Mouse (Mus musculus) brain, embryonic 14.5 days (tissue): ENCODE data around the gene Fcer1a. TPM values are rescaled to one million over a fixed set of nuclear protein-coding genes. Genes with fewer than 3 reads are reported as not detected.
"Not testable (repeated sequence)": the region's sequence is repeated elsewhere in the genome, so short reads cannot be mapped to it uniquely, and the experiment has no call there.

Experiments used
- DNase-seq: peaks from one replicate; pipeline ENCODE4 v3.0.0-alpha.2; 2011; ENCODE audit warnings: low read depth
- CTCF ChIP-seq: fragments of 200-500 bp; IDR thresholded peaks from 2 replicates; pipeline ENCODE4 v1.5.1; 2012; ENCODE audit warnings: inconsistent platforms, mild to moderate bottlenecking, moderate library complexity, borderline replicate concordance; ENCODE audit not compliant: insufficient read depth, insufficient read length; ENCODE audit errors: extremely low read depth
- POLR2A ChIP-seq: fragments of 200-500 bp; IDR thresholded peaks from 2 replicates; pipeline ENCODE4 v1.6.1; 2012; ENCODE audit warnings: mild to moderate bottlenecking, inconsistent platforms, borderline replicate concordance; ENCODE audit not compliant: poor library complexity, insufficient read depth, insufficient read length, severe bottlenecking; ENCODE audit errors: extremely low read depth
- polyA plus RNA-seq: library from polyadenylated mRNA; depleted of rRNA; stranded (reverse); fragments of >200 nt; gene quantifications from 2 replicates; pipeline ENCODE4 v1.2.3, GENCODE M21; 2012; rRNA removed

The Fcer1a gene
- polyA plus RNA-seq, result not detected in 2 replicates

GRCm38 (mm10) chr1:173227081-173227480 is at the start of gene Fcer1a:
Gene Fcer1a (minus strand): TSS chr1:173227214.
- no peak for DNase-seq
- no peak for TF ChIP-seq POLR2A
- no peak for TF ChIP-seq CTCF

- TF ChIP-seq CTCF (no peak), POLR2A (no peak)
- DNase-seq, result no peak
Observed at GRCm38 (mm10) chr1:173265701-173266100, 38.7 kb upstream of the Fcer1a start, which contains the start of gene Olfr418. Gene Olfr418 (plus strand): TSS chr1:173266001.

- no peak for TF ChIP-seq CTCF
- TF ChIP-seq POLR2A, result no peak
- no peak for DNase-seq
Observed at GRCm38 (mm10) chr1:173249888-173250287, 22.9 kb upstream of the Fcer1a start.

GRCm38 (mm10) chr1:173237004-173237403 is 10.0 kb upstream of the Fcer1a start:
- DNase-seq, result not testable (repeated sequence)

GRCm38 (mm10) chr1:173216481-173216880 is 10.5 kb downstream of the Fcer1a start:
- no peak for DNase-seq
- TF ChIP-seq CTCF (no peak), POLR2A (no peak)

GRCm38 (mm10) chr1:173212092-173212491 is 14.9 kb downstream of the Fcer1a start, which contains the start of gene Olfr1404:
Gene Olfr1404 (plus strand): TSS chr1:173212392.
- no peak for DNase-seq
- no peak for TF ChIP-seq CTCF

- DNase-seq, result peak; percentile 1
Observed at GRCm38 (mm10) chr1:173197508-173197907, 29.5 kb downstream of the Fcer1a start, which contains the start of gene Olfr218. Gene Olfr218 (plus strand): TSS chr1:173197808.

GRCm38 (mm10) chr1:173196359-173196758 is 30.7 kb downstream of the Fcer1a start:
- DNase-seq, result no peak
- TF ChIP-seq CTCF (no peak), POLR2A (no peak)

More at GRCm38 (mm10) chr1:173197508-173197907, 29.5 kb downstream of the Fcer1a start, which contains the start of gene Olfr218:
- TF ChIP-seq POLR2A (no peak), CTCF (no peak)

GRCm38 (mm10) chr1:173192059-173192458 is 35.0 kb downstream of the Fcer1a start:
- TF ChIP-seq POLR2A (no peak), CTCF (no peak)
- no peak for DNase-seq

- DNase-seq, result no peak
- TF ChIP-seq CTCF, result no peak
- no peak for TF ChIP-seq POLR2A
Observed at GRCm38 (mm10) chr1:173190540-173190939, 36.5 kb downstream of the Fcer1a start, which contains the start of gene Olfr1406. Gene Olfr1406 (minus strand): TSS chr1:173190640.

GRCm38 (mm10) chr1:173174154-173174842 is 52.7 kb downstream of the Fcer1a start:
- no peak for DNase-seq
- TF ChIP-seq POLR2A (no peak), CTCF (no peak)

Other genes starting within 250 kb of the Fcer1a start
- gene Olfr1408, start 89.8 kb downstream of the Fcer1a start, polyA plus RNA-seq, result not detected in 2 replicates
- not detected in 2 replicates for gene Olfr1406, start 36.6 kb downstream of the Fcer1a start, polyA plus RNA-seq
- gene Olfr218, start 29.4 kb downstream of the Fcer1a start, polyA plus RNA-seq, result not detected in 2 replicates
- gene Olfr1404, start 14.8 kb downstream of the Fcer1a start, polyA plus RNA-seq, result not detected in 2 replicates
- gene Olfr418, start 38.8 kb upstream of the Fcer1a start, polyA plus RNA-seq, result not detected in 2 replicates
- not detected in 2 replicates for gene Mptx2, start 50.6 kb upstream of the Fcer1a start, polyA plus RNA-seq
- gene Ackr1, start 106.5 kb upstream of the Fcer1a start, polyA plus RNA-seq, result 87.4 and 106 TPM in 2 replicates
- gene Aim2, start 123.7 kb upstream of the Fcer1a start, polyA plus RNA-seq, result 3.2 and 5.3 TPM in 2 replicates
- 282 and 393 TPM in 2 replicates for gene Cadm3, start 140.5 kb upstream of the Fcer1a start, polyA plus RNA-seq